Mouse (Mus musculus): ENCODE results near the gene Chia1.

DNA sequence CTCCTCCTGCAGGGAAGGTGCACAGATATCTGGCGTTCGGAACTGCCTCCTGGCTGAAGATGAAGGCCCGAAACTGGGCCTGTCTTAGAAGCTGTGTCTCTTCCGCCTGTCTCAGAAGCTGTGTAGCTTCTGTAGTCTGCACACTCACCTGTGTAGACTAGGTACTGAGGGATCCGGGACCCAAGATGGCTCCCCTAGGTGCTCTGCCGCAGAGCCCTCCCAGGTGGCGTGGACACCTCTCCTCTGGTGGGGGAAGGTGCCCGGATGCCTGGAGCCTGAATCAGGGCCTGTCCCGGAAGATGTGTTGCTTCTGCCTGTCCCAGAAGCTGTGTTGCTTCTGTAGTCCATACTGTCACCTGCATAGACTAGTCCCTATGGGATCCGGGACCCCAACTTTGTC lies 31.1 kb downstream of the Chia1 start:
- no peak for TF ChIP-seq CTCF (IDR thresholded peaks at IDR 0.05)
- no peak for TF ChIP-seq POLR2A (IDR thresholded peaks at IDR 0.05; ENCODE audit: insufficient read depth, low read depth, low read length)
- TF ChIP-seq EP300 (IDR thresholded peaks at IDR 0.05; ENCODE audit: insufficient read depth, low read depth, low read length), result no peak

Data from heart, adult 2 months (tissue).